Mouse (Mus musculus) spleen, postnatal 4 days (tissue): ENCODE measurements at regions not wholly inside any gene's neighbourhood (a gene's known extent, or its start where the extent isn't known, plus 50 kb on each side); places are given as distances from the start of the nearest gene placed in this dataset.

ENCODE experiments used
- DNase-seq, 2 experiments: peaks; one replicate each; pipeline ENCODE4 v3.0.0; 2022; ENCODE audit warnings: low spot score in 2 of 2

GRCm38 (mm10) chr3:132237344-132237743 is 152.3 kb downstream of the Dkk2 start:
- no peak for DNase-seq

GRCm38 (mm10) chr3:132257834-132258233 is 172.7 kb downstream of the Dkk2 start:
- DNase-seq: no peak

GRCm38 (mm10) chr3:132269641-132270040 is 184.5 kb downstream of the Dkk2 start:
- no peak for DNase-seq

- no peak for DNase-seq
These were observed 189.7 kb downstream of the Dkk2 start for GRCm38 (mm10) chr3:132274786-132275185.

GRCm38 (mm10) chr3:132277771-132278170 is 192.7 kb downstream of the Dkk2 start:
- DNase-seq: no peak

GRCm38 (mm10) chr3:132287714-132288113 is 202.6 kb downstream of the Dkk2 start:
- no peak for DNase-seq

GRCm38 (mm10) chr3:132326961-132327360 is 241.9 kb downstream of the Dkk2 start:
- DNase-seq: no peak

GRCm38 (mm10) chr3:132343625-132344024 is 258.5 kb downstream of the Dkk2 start:
- no peak for DNase-seq

GRCm38 (mm10) chr3:132345856-132346255 is 260.8 kb downstream of the Dkk2 start:
- DNase-seq: no peak

- DNase-seq: no peak
These were observed 264.5 kb downstream of the Dkk2 start for GRCm38 (mm10) chr3:132349602-132350001.

GRCm38 (mm10) chr3:132353204-132353603 is 268.1 kb downstream of the Dkk2 start:
- DNase-seq: no peak

- DNase-seq: no peak
These were observed 270.0 kb upstream of the Gimd1 start for GRCm38 (mm10) chr3:132359596-132359995.

- no peak for DNase-seq
These were observed 254.0 kb upstream of the Gimd1 start for GRCm38 (mm10) chr3:132375579-132375978.

GRCm38 (mm10) chr3:132417742-132418141 is 211.9 kb upstream of the Gimd1 start:
- DNase-seq: no peak

GRCm38 (mm10) chr3:132425819-132426671 is 203.6 kb upstream of the Gimd1 start:
- DNase-seq: no peak

GRCm38 (mm10) chr3:132427244-132427643 is 202.4 kb upstream of the Gimd1 start:
- no peak for DNase-seq

- DNase-seq: no peak
These were observed 201.5 kb upstream of the Gimd1 start for GRCm38 (mm10) chr3:132428148-132428547.

GRCm38 (mm10) chr3:132431805-132432204 is 197.8 kb upstream of the Gimd1 start:
- DNase-seq: no peak

- DNase-seq: no peak
These were observed 188.4 kb upstream of the Gimd1 start for GRCm38 (mm10) chr3:132441226-132441625.

GRCm38 (mm10) chr3:132453927-132454326 is 175.7 kb upstream of the Gimd1 start:
- DNase-seq: no peak

- no peak for DNase-seq
These were observed 167.2 kb upstream of the Gimd1 start for GRCm38 (mm10) chr3:132462348-132462959.

GRCm38 (mm10) chr3:132471070-132471469 is 158.6 kb upstream of the Gimd1 start:
- DNase-seq: no peak

- no peak for DNase-seq
These were observed 151.9 kb upstream of the Gimd1 start for GRCm38 (mm10) chr3:132477768-132478167.
